In genomic region chr13:94059778-94060177, GRCm38 (mm10) we compare ENCODE assay signal across 10 mouse cellular contexts. TPM values are rescaled to one million over a fixed set of nuclear protein-coding genes. Genes with fewer than 3 reads are reported as not detected.
DNase-seq lines count a peak whose midpoint lies in the region; ATAC-seq and TF ChIP-seq lines count a peak whose summit lies in the region.
"Had no signal": no experiment of that assay in that cellular context is flagged by ENCODE, and none has a peak within 500 bp of the region (broad histone marks: within the 10 kb centered on the region; RNA-seq: fewer than 3 reads in every experiment).

No protein-coding gene starts in this region.

- TF ChIP-seq CTCF in thymus, adult 2 months (IDR thresholded peaks at IDR 0.05; ENCODE audit: borderline replicate concordance, control insufficient read depth, extremely low read depth, insufficient read depth, low read length, poor library complexity): no peak
- TF ChIP-seq CTCF in liver, embryonic 14.5 days (IDR thresholded peaks at IDR 0.05; ENCODE audit: low read depth): peak; percentile 61

- DNase-seq in thymus, adult 2 months: peak; percentile 39
- no peak for DNase-seq in thymus, adult 18-20 months
- peak; percentile 47 for DNase-seq in forelimb bud, embryonic 11.5 days (ENCODE audit: low read depth, low spot score)
- DNase-seq in liver, embryonic 14.5 days (ENCODE audit: low read depth in 3 of 3, low spot score in 3 of 3): no peak
- peak; percentile 57 for DNase-seq in thymus, postnatal 14 days

- H3K9me3 ChIP-seq in heart, embryonic 13.5 days: peaks cover 6% of the 10 kb centered on the region; the same call in 1 of the 2 replicates
- H3K9me3 ChIP-seq in heart, embryonic 11.5 days (replicated peaks; ENCODE audit: control insufficient read depth, low read length): peaks cover 2% of the 10 kb centered on the region; the same call in 1 of the 2 replicates
- no peaks in the 10 kb centered on the region for H3K9me3 ChIP-seq in liver, embryonic 14.5 days (ENCODE audit: control insufficient read depth, low read length)
- no peaks in the 10 kb centered on the region; the same call in 1 of the 2 replicates for H3K9me3 ChIP-seq in forebrain, embryonic 16.5 days (ENCODE audit: control insufficient read depth, low read length)
- H3K9me3 ChIP-seq: hindbrain, embryonic 15.5 days; neural tube, embryonic 12.5 days had no signal

- TF ChIP-seq EP300 in liver, embryonic 14.5 days (IDR thresholded peaks at IDR 0.05; ENCODE audit: low read depth): no peak

- H3K4me3 ChIP-seq in heart, embryonic 13.5 days: no peak overlapping the region; the same call in 1 of the 2 replicates
- no peak overlapping the region for H3K4me3 ChIP-seq in heart, embryonic 11.5 days (ENCODE audit: low read depth, low read length)
- H3K4me3 ChIP-seq in thymus, adult 2 months (ENCODE audit: control insufficient read depth, insufficient read depth, low read length): no peak overlapping the region
- no peak overlapping the region for H3K4me3 ChIP-seq in liver, embryonic 14.5 days (ENCODE audit: insufficient read depth in 1 of 2, low read depth in 2 of 2, low read length in 2 of 2)
- H3K4me3 ChIP-seq in forebrain, embryonic 16.5 days (replicated peaks; ENCODE audit: low read length): no peak overlapping the region
- H3K4me3 ChIP-seq: hindbrain, embryonic 15.5 days; neural tube, embryonic 12.5 days had no signal

- no peak overlapping the region for H3K27ac ChIP-seq in heart, embryonic 13.5 days (replicated peaks)
- H3K27ac ChIP-seq in heart, embryonic 11.5 days (ENCODE audit: low read depth, low read length): no peak overlapping the region
- H3K27ac ChIP-seq in thymus, adult 2 months (ENCODE audit: control insufficient read depth, insufficient read depth, low read length): no peak overlapping the region
- no peak overlapping the region for H3K27ac ChIP-seq in liver, embryonic 14.5 days
- no peak overlapping the region for H3K27ac ChIP-seq in forebrain, embryonic 16.5 days (ENCODE audit: low read length)
- H3K27ac ChIP-seq: hindbrain, embryonic 15.5 days; neural tube, embryonic 12.5 days had no signal

- H3K4me1 ChIP-seq in heart, embryonic 13.5 days: peaks cover 41% of the 10 kb centered on the region
- H3K4me1 ChIP-seq in heart, embryonic 11.5 days (ENCODE audit: control insufficient read depth, insufficient read depth, low read length): peaks cover 33% of the 10 kb centered on the region
- peaks cover 15% of the 10 kb centered on the region for H3K4me1 ChIP-seq in thymus, adult 2 months (replicated peaks; ENCODE audit: control insufficient read depth, insufficient read depth, low read length)
- peaks cover 0 to 10% of the 10 kb centered on the region in 2 experiments; a peak in 2 of 4 replicates for H3K4me1 ChIP-seq in liver, embryonic 14.5 days (replicated peaks; ENCODE audit: control insufficient read depth in 2 of 2, insufficient read depth in 2 of 2, low read length in 1 of 2)
- peaks cover 11% of the 10 kb centered on the region for H3K4me1 ChIP-seq in forebrain, embryonic 16.5 days (replicated peaks; ENCODE audit: control insufficient read depth, insufficient read depth, low read length)

- no peak for ATAC-seq in heart, embryonic 13.5 days (ENCODE audit: extremely low read depth, insufficient number of reproducible peaks, low FRiP score, low TSS enrichment)
- ATAC-seq in heart, embryonic 11.5 days (replicated peaks; ENCODE audit: insufficient number of reproducible peaks, low FRiP score, low TSS enrichment): no peak
- ATAC-seq in liver, embryonic 14.5 days (ENCODE audit: insufficient read depth): no peak
- ATAC-seq in forebrain, embryonic 16.5 days: no peak

- H3K9ac ChIP-seq in heart, embryonic 13.5 days: no peak overlapping the region
- no peak overlapping the region for H3K9ac ChIP-seq in heart, embryonic 11.5 days (ENCODE audit: low read depth, low read length)
- no peak overlapping the region for H3K9ac ChIP-seq in liver, embryonic 14.5 days (replicated peaks)
- H3K9ac ChIP-seq in forebrain, embryonic 16.5 days (replicated peaks; ENCODE audit: low read depth, low read length): no peak overlapping the region
- H3K9ac ChIP-seq: hindbrain, embryonic 15.5 days; neural tube, embryonic 12.5 days had no signal

- peak overlapping the region; percentile 72 for H3K4me2 ChIP-seq in heart, embryonic 13.5 days
- H3K4me2 ChIP-seq in heart, embryonic 11.5 days: no peak overlapping the region; the same call in 1 of the 2 replicates
- H3K4me2 ChIP-seq in liver, embryonic 14.5 days (ENCODE audit: low read depth): no peak overlapping the region
- no peak overlapping the region for H3K4me2 ChIP-seq in forebrain, embryonic 16.5 days (ENCODE audit: low read length)

- WGBS in heart, embryonic 13.5 days: 81% methylated on average over 6 of the region's 6 CpGs
- 77% methylated on average over 6 of the region's 6 CpGs for WGBS in heart, embryonic 11.5 days (ENCODE audit: insufficient replicate concordance)
- WGBS in thymus, adult 2 months: 76% methylated on average over 6 of the region's 6 CpGs
- WGBS in liver, embryonic 14.5 days (ENCODE audit: insufficient replicate concordance): 57% methylated on average over 6 of the region's 6 CpGs
- 86% methylated on average over 6 of the region's 6 CpGs for WGBS in forebrain, embryonic 16.5 days

- 0 out of 2 replicates have a peak, but pooled peaks cover 4% of the 10 kb centered on the region for H3K36me3 ChIP-seq in heart, embryonic 13.5 days
- no peaks in the 10 kb centered on the region for H3K36me3 ChIP-seq in heart, embryonic 11.5 days (ENCODE audit: control insufficient read depth, insufficient read depth, low read length)
- H3K36me3 ChIP-seq in thymus, adult 2 months (ENCODE audit: control insufficient read depth, insufficient read depth, low read length): no peaks in the 10 kb centered on the region
- no peaks in the 10 kb centered on the region for H3K36me3 ChIP-seq in liver, embryonic 14.5 days (replicated peaks; ENCODE audit: control insufficient read depth, insufficient read depth, low read depth)
- H3K36me3 ChIP-seq in forebrain, embryonic 16.5 days (ENCODE audit: control insufficient read depth, insufficient read depth): no peaks in the 10 kb centered on the region
- H3K36me3 ChIP-seq: hindbrain, embryonic 15.5 days; neural tube, embryonic 12.5 days had no signal

- H3K27me3 ChIP-seq in heart, embryonic 13.5 days (replicated peaks): no peaks in the 10 kb centered on the region
- no peaks in the 10 kb centered on the region for H3K27me3 ChIP-seq in heart, embryonic 11.5 days (ENCODE audit: control insufficient read depth, insufficient read depth, low read length)
- peaks cover 16% of the 10 kb centered on the region for H3K27me3 ChIP-seq in thymus, adult 2 months (ENCODE audit: control insufficient read depth, insufficient read depth, low read length)
- peaks cover 45% of the 10 kb centered on the region for H3K27me3 ChIP-seq in liver, embryonic 14.5 days (ENCODE audit: control insufficient read depth, insufficient read depth, low read length)
- H3K27me3 ChIP-seq in forebrain, embryonic 16.5 days (replicated peaks; ENCODE audit: control insufficient read depth, insufficient read depth, low read length): peaks cover 5% of the 10 kb centered on the region; the same call in 1 of the 2 replicates

- TF ChIP-seq POLR2A in thymus, adult 2 months (IDR thresholded peaks at IDR 0.05; ENCODE audit: control insufficient read depth, extremely low read depth, insufficient read depth, low read length, poor library complexity): no peak

RNA-seq across cellular contexts. Expression of gene Lhfpl2, which starts 2.2 kb away (rescaled TPM):
- polyA plus RNA-seq in heart, embryonic 13.5 days (2015; fragmentation: Nextera tagmentation; extraction: Ambion mirVana): 22.3 and 24.5 TPM in 2 replicates
- 18.5 and 24.8 TPM in 2 replicates for polyA plus RNA-seq in heart, embryonic 11.5 days (2014; fragmentation: Nextera tagmentation; extraction: Ambion mirVana)
- polyA plus RNA-seq in thymus, adult 2 months (2012; rRNA removed): 6.6 and 8.2 TPM in 2 replicates
- 2.2 and 2.4 TPM in 2 replicates for polyA plus RNA-seq in liver, embryonic 14.5 days (2012; rRNA removed)
- polyA plus RNA-seq in liver, embryonic 14.5 days (2014; fragmentation: Nextera tagmentation; extraction: Ambion mirVana): 3.2 TPM in 2 replicates
- 15.0 and 24.1 TPM in 2 replicates for polyA plus RNA-seq in forebrain, embryonic 16.5 days (2015; fragmentation: Nextera tagmentation; extraction: Ambion mirVana)

Comparison
In these comparisons a context has a peak if more than half of its experiments do, and no peak if none do; other contexts are left out.
1. DNase-seq: peak in thymus, adult 2 months (single experiment), forelimb bud, embryonic 11.5 days (single experiment) and thymus, postnatal 14 days (single experiment); none in thymus, adult 18-20 months (0 of 2) and liver, embryonic 14.5 days (0 of 3).